ENCODE assay signal across 9 mouse cellular contexts in the genomic region with DNA sequence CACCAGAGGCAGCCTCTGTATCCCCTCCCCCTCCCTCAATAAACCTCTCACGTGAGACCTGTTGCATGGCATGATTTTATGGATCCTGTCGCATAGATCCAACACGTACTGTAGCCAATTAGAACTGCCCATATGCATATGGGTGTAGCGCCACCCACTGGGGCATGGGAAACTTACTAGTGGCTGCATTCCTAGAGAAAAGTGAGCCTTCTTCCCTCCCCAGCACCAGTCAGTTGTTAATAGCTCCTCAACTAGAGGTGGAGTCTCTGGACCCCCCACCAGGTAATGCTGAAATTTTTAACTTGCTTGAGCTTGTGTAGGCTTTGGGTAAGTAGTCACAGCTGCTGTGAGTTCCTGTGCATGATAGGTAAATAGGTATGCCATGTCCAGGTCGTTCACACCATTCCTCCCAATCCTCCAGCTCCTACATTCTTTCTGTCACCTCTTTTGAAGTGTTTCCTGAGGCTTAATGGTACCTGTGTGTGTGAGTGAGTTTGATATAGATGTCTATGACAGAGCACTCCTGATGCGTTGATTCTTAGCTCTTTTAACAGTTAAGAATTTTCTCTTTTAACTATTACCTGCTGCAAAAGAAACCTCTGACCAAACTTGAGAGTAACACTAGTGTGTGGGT.
DNase-seq lines count a peak whose midpoint lies in the region; ATAC-seq and TF ChIP-seq lines count a peak whose summit lies in the region.
"Had no signal": no experiment of that assay in that cellular context is flagged by ENCODE, and none has a peak within 500 bp of the region (broad histone marks: within the 10 kb centered on the region; RNA-seq: fewer than 3 reads in every experiment).

No protein-coding gene starts in this region.

- ATAC-seq in lung, embryonic 15.5 days (ENCODE audit: borderline replicate concordance, extremely low read depth, low FRiP score, low TSS enrichment): peak; percentile 58; the same call in 1 of the 2 replicates
- ATAC-seq in limb, embryonic 11.5 days (ENCODE audit: insufficient number of reproducible peaks, low FRiP score, low TSS enrichment, low read depth): peak; percentile 80
- ATAC-seq in erythroblast, adult 5-6 weeks (replicated peaks; ENCODE audit: low FRiP score, poor library complexity, severe bottlenecking): no peak

- peak; percentile 8 to 29 for DNase-seq in cerebellum, postnatal 10 days
- no peak for DNase-seq in cerebellum, adult 11 months
- no peak for DNase-seq in lung, adult 2 months
- DNase-seq in adrenal gland, postnatal 25 days: peak; percentile 25
- peak; percentile 69 for DNase-seq in limb, embryonic 11.5 days (ENCODE audit: low spot score)
- DNase-seq in left cerebral cortex, postnatal 14 days (ENCODE audit: low spot score in 2 of 2): no peak

- no peak for TF ChIP-seq CTCF in lung, adult 2 months (IDR thresholded peaks at IDR 0.05; ENCODE audit: insufficient read depth, low read length)

- H3K36me3 ChIP-seq in lung, embryonic 15.5 days: no peaks in the 10 kb centered on the region
- H3K36me3 ChIP-seq in limb, embryonic 11.5 days (ENCODE audit: control insufficient read depth, insufficient read depth, low read length): no peaks in the 10 kb centered on the region
- H3K36me3 ChIP-seq: heart, embryonic 13.5 days had no signal

- no peak for TF ChIP-seq POLR2A in lung, adult 2 months (IDR thresholded peaks at IDR 0.05; ENCODE audit: borderline replicate concordance, extremely low read depth, low read depth, low read length)

- H3K4me1 ChIP-seq in lung, embryonic 15.5 days: 0 out of 2 replicates have a peak, but pooled peaks cover 4% of the 10 kb centered on the region
- no peaks in the 10 kb centered on the region for H3K4me1 ChIP-seq in lung, adult 2 months (ENCODE audit: control insufficient read depth, insufficient read depth, low read length)
- peaks cover 5% of the 10 kb centered on the region; the same call in 1 of the 2 replicates for H3K4me1 ChIP-seq in limb, embryonic 11.5 days (ENCODE audit: control insufficient read depth, insufficient read depth, low read length)
- H3K4me1 ChIP-seq: heart, embryonic 13.5 days had no signal

- H3K4me3 ChIP-seq in lung, embryonic 15.5 days: no peak overlapping the region
- H3K4me3 ChIP-seq in lung, adult 2 months (replicated peaks; ENCODE audit: extremely low read depth, low read depth, low read length): no peak overlapping the region
- H3K4me3 ChIP-seq in limb, embryonic 11.5 days (ENCODE audit: low read depth, low read length): no peak overlapping the region
- H3K4me3 ChIP-seq: heart, embryonic 13.5 days had no signal

- H3K9me3 ChIP-seq in lung, embryonic 15.5 days: no peaks in the 10 kb centered on the region
- no peaks in the 10 kb centered on the region for H3K9me3 ChIP-seq in limb, embryonic 11.5 days (ENCODE audit: control insufficient read depth, low read length)
- H3K9me3 ChIP-seq: heart, embryonic 13.5 days had no signal

- H3K9ac ChIP-seq in lung, embryonic 15.5 days: no peak overlapping the region
- H3K9ac ChIP-seq in limb, embryonic 11.5 days (ENCODE audit: low read length): no peak overlapping the region
- H3K9ac ChIP-seq: heart, embryonic 13.5 days had no signal

- no peak overlapping the region for H3K4me2 ChIP-seq in lung, embryonic 15.5 days
- H3K4me2 ChIP-seq in limb, embryonic 11.5 days (ENCODE audit: low read depth, severe bottlenecking): no peak overlapping the region
- H3K4me2 ChIP-seq: heart, embryonic 13.5 days had no signal

- H3K27ac ChIP-seq in lung, embryonic 15.5 days: peak overlapping the region; percentile 46
- no peak overlapping the region for H3K27ac ChIP-seq in limb, embryonic 11.5 days (replicated peaks; ENCODE audit: low read depth, low read length)
- H3K27ac ChIP-seq: heart, embryonic 13.5 days had no signal

- H3K27me3 ChIP-seq in lung, embryonic 15.5 days: no peaks in the 10 kb centered on the region
- no peaks in the 10 kb centered on the region for H3K27me3 ChIP-seq in limb, embryonic 11.5 days (ENCODE audit: control insufficient read depth, insufficient read depth, low read length)
- H3K27me3 ChIP-seq: heart, embryonic 13.5 days had no signal

- intact Hi-C loops in left cerebral cortex, postnatal 14 days (cut with DNase I): no loop called here

- 15% methylated on average over 6 of the region's 6 CpGs for WGBS in lung, embryonic 15.5 days
- WGBS in lung, adult 2 months: 23% methylated on average over 6 of the region's 6 CpGs
- WGBS in limb, embryonic 11.5 days: 14% methylated on average over 6 of the region's 6 CpGs

Comparison
In these comparisons a context has a peak if more than half of its experiments do, and no peak if none do; other contexts are left out.
1. DNase-seq: peak in cerebellum, postnatal 10 days (2 of 2), adrenal gland, postnatal 25 days (single experiment) and limb, embryonic 11.5 days (single experiment); none in cerebellum, adult 11 months (single experiment), lung, adult 2 months (single experiment) and left cerebral cortex, postnatal 14 days (0 of 2).